Mouse (Mus musculus) thymus, adult 2 months (tissue): ENCODE measurements around the gene Elavl4.

ENCODE experiments used
- CTCF ChIP-seq: fragments of 200-500 bp; IDR thresholded peaks from 2 replicates; pipeline ENCODE4 v1.5.1; 2012; ENCODE audit warnings: mild to moderate bottlenecking, control low read depth, low read length, moderate library complexity, borderline replicate concordance; ENCODE audit not compliant: control insufficient read depth, poor library complexity, insufficient read depth; ENCODE audit errors: extremely low read depth
- POLR2A ChIP-seq: fragments of 200-500 bp; IDR thresholded peaks from 2 replicates; pipeline ENCODE4 v1.6.1; 2012; ENCODE audit warnings: mild to moderate bottlenecking, low read length, control low read depth, moderate library complexity; ENCODE audit not compliant: control insufficient read depth, poor library complexity, insufficient read depth; ENCODE audit errors: extremely low read depth

DNA sequence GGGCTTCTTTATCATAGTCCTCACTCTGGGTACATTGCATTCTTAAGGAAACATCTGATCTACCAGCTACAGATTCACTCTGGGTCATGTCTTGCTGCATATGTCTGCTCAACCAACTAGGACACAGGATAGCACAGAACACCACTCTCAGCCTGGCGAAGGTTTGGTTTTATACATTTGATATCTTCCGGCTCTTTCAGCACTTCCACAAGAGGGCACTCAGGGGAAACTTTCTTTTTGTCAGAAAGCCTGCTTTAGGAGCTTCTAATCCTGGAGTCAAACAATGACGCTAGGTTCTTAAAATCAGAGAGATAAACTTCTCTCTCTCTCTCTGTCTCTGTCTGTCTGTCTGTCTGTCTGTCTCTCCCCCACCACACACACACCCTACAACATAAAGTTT, 27.8 kb downstream of the Elavl4 start:
- TF ChIP-seq CTCF (no peak), POLR2A (no peak)
